Mouse (Mus musculus) embryonic fibroblast, embryonic 13.5 days (primary cell): Measurements from ENCODE around the gene Agrp.

Experiments
- CTCF ChIP-seq: IDR thresholded peaks from 2 replicates; pipeline ENCODE4 v1.5.1; 2011; ENCODE audit warnings: mild to moderate bottlenecking, control low read depth, low read length, moderate library complexity, borderline replicate concordance; ENCODE audit not compliant: insufficient read depth
- POLR2A ChIP-seq: IDR thresholded peaks from 2 replicates; pipeline ENCODE4 v1.6.1; 2011; ENCODE audit warnings: low read depth, mild to moderate bottlenecking, control low read depth, low read length, moderate library complexity

GRCm38 (mm10) chr8:105637601-105638041, 428 bp upstream of the Agrp start:
- TF ChIP-seq POLR2A = peak; percentile 75
- no peak for TF ChIP-seq CTCF
